Mouse (Mus musculus): ENCODE data around the gene Farsb. TPM values are rescaled to one million over a fixed set of nuclear protein-coding genes. Genes with fewer than 3 reads are reported as not detected.
A peak's percentile ranks its signal among the peaks of the same experiment; 100 is the strongest.
"Not testable (repeated sequence)": the region's sequence is repeated elsewhere in the genome, so short reads cannot be mapped to it uniquely, and the experiment has no call there.

The Farsb gene
- polyA plus RNA-seq, 1 experiment: 125 TPM

DNA sequence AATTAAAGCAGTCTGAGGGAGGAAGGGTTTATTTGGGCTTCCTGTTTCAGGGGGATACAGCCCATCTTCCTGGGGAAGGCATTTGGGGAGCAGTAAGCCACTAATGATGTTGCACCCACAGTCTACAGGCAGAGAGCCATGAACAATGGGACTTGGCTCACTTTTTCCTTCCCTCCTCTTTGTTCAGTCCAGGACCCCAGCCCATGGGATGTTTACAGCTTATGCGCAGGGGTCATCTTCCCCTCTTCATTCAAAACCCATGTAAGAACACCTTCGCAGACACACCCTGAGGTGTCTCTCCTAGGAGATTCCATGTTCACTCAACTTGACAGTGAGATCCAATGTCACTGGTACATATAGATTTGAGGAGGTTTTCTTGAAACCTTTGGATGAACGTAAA, 39.7 kb upstream of the Farsb start:
- Histone ChIP-seq H3K27ac (ENCODE audit: insufficient read depth, low read length) (no peak overlapping the region), H3K4me3 (ENCODE audit: insufficient read depth, low read length) (no peak overlapping the region), H3K4me1 (ENCODE audit: control insufficient read depth, insufficient read depth, low read length) (peaks cover 14% of the 10 kb centered on the region; the same call in 1 of the 2 replicates)
- TF ChIP-seq CTCF (IDR thresholded peaks at IDR 0.05; ENCODE audit: borderline replicate concordance, insufficient read depth, low read length) (no peak), POLR2A (IDR thresholded peaks at IDR 0.05; ENCODE audit: low read depth, low read length) (no peak)

DNA sequence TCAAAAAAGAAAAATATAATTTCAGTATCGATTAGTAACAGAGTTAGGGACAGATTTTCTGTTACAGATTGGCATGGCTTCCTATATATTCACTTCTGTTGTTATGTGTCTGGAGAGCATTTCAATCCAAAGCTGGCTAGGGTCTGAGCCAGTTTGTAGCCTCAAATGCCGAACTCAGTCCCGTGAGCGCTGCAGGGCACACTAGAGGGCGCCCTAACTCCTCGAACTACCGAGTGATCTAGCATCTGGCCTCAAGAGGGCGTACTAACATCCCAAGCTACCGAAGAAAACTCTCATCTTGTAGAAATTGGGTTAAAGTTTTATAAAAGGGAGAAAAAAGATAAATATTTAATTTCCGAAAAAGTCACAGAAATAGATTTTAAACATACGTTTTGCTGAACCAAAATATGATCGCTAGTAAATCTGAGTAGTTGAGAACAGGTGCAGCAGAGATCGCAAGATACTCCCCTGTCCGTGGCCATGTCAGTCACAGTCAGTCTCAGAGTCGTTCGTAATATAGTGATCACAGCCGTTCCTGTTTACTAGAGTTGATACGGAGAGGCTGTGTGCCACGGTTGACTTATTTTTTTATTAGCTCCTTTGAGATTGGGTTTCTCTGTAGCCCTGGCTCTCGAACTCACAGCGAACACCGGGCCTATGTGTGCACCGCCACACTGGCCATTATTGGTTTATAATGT, 36.6 kb upstream of the Farsb start:
- no peak overlapping the region for H3K27ac ChIP-seq (ENCODE audit: insufficient read depth, low read length)
- TF ChIP-seq POLR2A (IDR thresholded peaks at IDR 0.05; ENCODE audit: low read depth, low read length): no peak
- peak; percentile 95 for TF ChIP-seq CTCF (IDR thresholded peaks at IDR 0.05; ENCODE audit: borderline replicate concordance, insufficient read depth, low read length)
- peaks cover 11% of the 10 kb centered on the region; the same call in 1 of the 2 replicates for H3K4me1 ChIP-seq (ENCODE audit: control insufficient read depth, insufficient read depth, low read length)
- no peak overlapping the region for H3K4me3 ChIP-seq (ENCODE audit: insufficient read depth, low read length)

DNA sequence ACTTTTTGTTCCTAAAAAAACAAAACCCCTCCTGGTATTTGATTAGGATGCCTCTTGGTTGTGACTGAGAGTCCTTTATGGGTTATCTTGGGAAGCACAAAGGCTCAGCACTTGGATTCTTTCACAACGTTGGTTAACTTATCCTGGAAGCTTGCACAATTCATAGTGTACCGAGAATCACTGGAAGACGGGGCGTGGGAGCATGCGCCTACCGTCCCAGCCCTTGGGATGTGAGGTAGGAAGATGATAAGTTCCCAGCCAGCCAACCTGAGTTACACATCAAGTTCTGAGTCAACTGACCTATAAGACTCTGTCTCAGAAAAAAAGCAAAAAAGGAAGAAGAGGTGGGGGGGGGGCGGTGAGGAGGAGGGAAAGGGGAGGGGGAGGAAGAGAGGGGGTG, 30.2 kb upstream of the Farsb start:
- no peak overlapping the region for H3K27ac ChIP-seq (ENCODE audit: insufficient read depth, low read length)
- H3K4me3 ChIP-seq (ENCODE audit: insufficient read depth, low read length): no peak overlapping the region
- H3K4me1 ChIP-seq (ENCODE audit: control insufficient read depth, insufficient read depth, low read length): no peaks in the 10 kb centered on the region
- TF ChIP-seq CTCF (IDR thresholded peaks at IDR 0.05; ENCODE audit: borderline replicate concordance, insufficient read depth, low read length) (no peak), POLR2A (IDR thresholded peaks at IDR 0.05; ENCODE audit: low read depth, low read length) (no peak)

- TF ChIP-seq CTCF (IDR thresholded peaks at IDR 0.05; ENCODE audit: borderline replicate concordance, insufficient read depth, low read length): no peak
- TF ChIP-seq POLR2A (IDR thresholded peaks at IDR 0.05; ENCODE audit: low read depth, low read length): no peak
- H3K4me1 ChIP-seq (ENCODE audit: control insufficient read depth, insufficient read depth, low read length): no peaks in the 10 kb centered on the region
Observed at GRCm38 (mm10) chr1:78512756-78513155, 24.1 kb upstream of the Farsb start.

GRCm38 (mm10) chr1:78511621-78512160, 23.0 kb upstream of the Farsb start, which contains the start of gene BC035947:
Gene BC035947, minus strand, starts transcription at chr1:78512158.
- no peak within 1 kb of the TSS for H3K4me3 ChIP-seq (ENCODE audit: insufficient read depth, low read length)
- TF ChIP-seq POLR2A (IDR thresholded peaks at IDR 0.05; ENCODE audit: low read depth, low read length) (no peak), CTCF (IDR thresholded peaks at IDR 0.05; ENCODE audit: borderline replicate concordance, insufficient read depth, low read length) (no peak)
- no peak within 1 kb of the TSS for H3K27ac ChIP-seq (ENCODE audit: insufficient read depth, low read length)
- H3K4me1 ChIP-seq (ENCODE audit: control insufficient read depth, insufficient read depth, low read length): no peaks in the 10 kb centered on the region

More at GRCm38 (mm10) chr1:78512756-78513155, 24.1 kb upstream of the Farsb start:
- no peak overlapping the region for H3K27ac ChIP-seq (ENCODE audit: insufficient read depth, low read length)
- no peak overlapping the region for H3K4me3 ChIP-seq (ENCODE audit: insufficient read depth, low read length)

GRCm38 (mm10) chr1:78510862-78511261, 22.2 kb upstream of the Farsb start, which contains the start of gene Mogat1:
Gene Mogat1, plus strand, starts transcription at chr1:78510991.
- Histone ChIP-seq H3K4me1 (ENCODE audit: control insufficient read depth, insufficient read depth, low read length) (no peaks in the 10 kb centered on the region), H3K27ac (ENCODE audit: insufficient read depth, low read length) (no peak within 1 kb of the TSS), H3K4me3 (ENCODE audit: insufficient read depth, low read length) (no peak within 1 kb of the TSS)
- no peak for TF ChIP-seq POLR2A (IDR thresholded peaks at IDR 0.05; ENCODE audit: low read depth, low read length)
- TF ChIP-seq CTCF (IDR thresholded peaks at IDR 0.05; ENCODE audit: borderline replicate concordance, insufficient read depth, low read length): no peak

DNA sequence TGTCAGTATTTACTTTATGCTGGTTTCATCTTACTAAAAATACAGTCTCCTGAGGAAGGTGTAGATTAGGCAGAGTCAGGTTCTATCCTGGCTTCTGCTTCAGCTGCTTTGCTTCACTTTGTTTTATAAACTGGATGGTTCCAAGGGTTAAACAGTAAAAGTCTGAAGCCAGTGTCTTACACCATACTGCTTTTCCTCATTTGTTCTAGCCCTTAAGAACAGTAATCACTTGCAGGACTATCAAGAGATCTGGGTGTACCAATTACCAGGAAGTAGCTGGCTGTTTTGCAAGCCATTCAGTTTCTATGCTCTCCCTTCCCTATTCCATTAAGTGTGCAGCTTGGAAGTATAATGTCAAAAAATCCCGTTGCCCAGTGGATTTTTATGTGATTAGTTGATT, 18.4 kb upstream of the Farsb start:
- no peaks in the 10 kb centered on the region for H3K4me1 ChIP-seq (ENCODE audit: control insufficient read depth, insufficient read depth, low read length)
- H3K27ac ChIP-seq (ENCODE audit: insufficient read depth, low read length): no peak overlapping the region
- TF ChIP-seq POLR2A (IDR thresholded peaks at IDR 0.05; ENCODE audit: low read depth, low read length) (no peak), CTCF (IDR thresholded peaks at IDR 0.05; ENCODE audit: borderline replicate concordance, insufficient read depth, low read length) (no peak)
- no peak overlapping the region for H3K4me3 ChIP-seq (ENCODE audit: insufficient read depth, low read length)

GRCm38 (mm10) chr1:78502527-78502926, 13.8 kb upstream of the Farsb start:
- TF ChIP-seq CTCF (IDR thresholded peaks at IDR 0.05; ENCODE audit: borderline replicate concordance, insufficient read depth, low read length): no peak
- no peak overlapping the region for H3K27ac ChIP-seq (ENCODE audit: insufficient read depth, low read length)
- H3K4me1 ChIP-seq (ENCODE audit: control insufficient read depth, insufficient read depth, low read length): no peaks in the 10 kb centered on the region
- no peak overlapping the region for H3K4me3 ChIP-seq (ENCODE audit: insufficient read depth, low read length)

DNA sequence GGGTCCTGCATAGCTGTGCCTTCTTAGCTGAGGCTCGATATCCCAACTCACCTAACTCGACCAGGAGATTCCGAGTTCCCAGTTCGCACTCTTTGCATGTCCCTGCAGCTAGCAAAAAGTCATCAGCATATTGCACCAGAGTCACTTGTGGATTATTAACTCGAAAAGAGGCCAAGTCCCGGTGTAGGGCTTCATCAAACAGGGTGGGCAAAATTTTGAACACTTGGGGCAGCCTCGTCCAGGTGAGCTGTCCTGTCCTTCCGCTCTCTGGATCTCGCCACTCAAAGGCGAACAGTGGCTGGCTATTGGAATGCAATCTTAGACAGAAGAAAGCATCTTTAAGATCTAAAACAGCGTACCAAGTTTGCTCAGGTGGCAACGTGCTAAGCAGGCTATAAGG, 13.2 kb upstream of the Farsb start:
- not testable (repeated sequence) for H3K4me1 ChIP-seq (ENCODE audit: control insufficient read depth, insufficient read depth, low read length); H3K4me3 ChIP-seq (ENCODE audit: insufficient read depth, low read length); H3K27ac ChIP-seq (ENCODE audit: insufficient read depth, low read length)

DNA sequence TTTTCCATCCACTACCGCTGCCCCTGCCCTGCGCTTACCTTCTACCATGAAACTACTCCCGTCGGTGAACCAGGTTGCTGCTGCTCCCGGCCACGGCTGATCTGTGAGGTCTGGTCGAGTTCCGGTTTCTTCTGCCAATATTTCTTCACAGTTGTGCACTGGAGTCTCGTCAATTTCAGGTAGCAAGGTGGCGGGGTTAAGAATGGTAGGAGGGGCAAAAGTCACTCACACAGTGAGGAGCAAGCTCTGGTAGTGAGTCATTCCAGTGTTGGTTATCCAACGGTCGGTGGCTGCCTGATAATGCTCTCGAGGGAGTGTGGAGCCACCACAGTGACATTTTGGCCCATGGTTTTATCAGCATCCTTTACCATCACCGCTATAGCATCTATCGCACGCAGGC, 12.3 kb upstream of the Farsb start:
- TF ChIP-seq POLR2A (IDR thresholded peaks at IDR 0.05; ENCODE audit: low read depth, low read length): no peak
- TF ChIP-seq CTCF (IDR thresholded peaks at IDR 0.05; ENCODE audit: borderline replicate concordance, insufficient read depth, low read length): no peak
- Histone ChIP-seq H3K4me3 (ENCODE audit: insufficient read depth, low read length) (no peak overlapping the region), H3K4me1 (ENCODE audit: control insufficient read depth, insufficient read depth, low read length) (no peaks in the 10 kb centered on the region), H3K27ac (ENCODE audit: insufficient read depth, low read length) (no peak overlapping the region)

Data from embryonic fibroblast, embryonic 13.5 days (primary cell).